Mouse (Mus musculus) B cell, adult 2 months (primary cell): ENCODE results near the gene Itga8.

Source experiments
- DNase-seq, 2 experiments: peaks; one replicate each; pipeline ENCODE4 v3.0.0; 2022

The Itga8 gene

DNA sequence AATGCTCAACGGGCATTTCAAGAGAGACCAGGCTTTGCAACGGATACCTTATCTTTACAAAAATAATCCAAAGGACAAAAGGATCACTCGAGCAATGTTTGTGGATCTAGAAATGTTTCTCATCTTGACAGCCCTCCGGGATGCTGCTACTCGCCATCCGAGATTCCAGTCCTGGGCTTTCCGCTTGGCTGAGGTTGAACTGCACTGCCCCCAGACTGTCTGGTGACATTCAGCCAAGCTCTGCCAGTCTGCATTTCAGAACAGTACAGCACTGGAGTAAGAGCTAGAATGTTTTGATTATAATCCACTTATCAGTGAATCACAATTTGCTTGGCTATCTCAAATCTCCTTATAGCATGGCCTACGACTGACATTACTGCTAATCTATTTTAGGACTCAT, 8.3 kb downstream of the Itga8 start:
- DNase-seq = no peak

DNA sequence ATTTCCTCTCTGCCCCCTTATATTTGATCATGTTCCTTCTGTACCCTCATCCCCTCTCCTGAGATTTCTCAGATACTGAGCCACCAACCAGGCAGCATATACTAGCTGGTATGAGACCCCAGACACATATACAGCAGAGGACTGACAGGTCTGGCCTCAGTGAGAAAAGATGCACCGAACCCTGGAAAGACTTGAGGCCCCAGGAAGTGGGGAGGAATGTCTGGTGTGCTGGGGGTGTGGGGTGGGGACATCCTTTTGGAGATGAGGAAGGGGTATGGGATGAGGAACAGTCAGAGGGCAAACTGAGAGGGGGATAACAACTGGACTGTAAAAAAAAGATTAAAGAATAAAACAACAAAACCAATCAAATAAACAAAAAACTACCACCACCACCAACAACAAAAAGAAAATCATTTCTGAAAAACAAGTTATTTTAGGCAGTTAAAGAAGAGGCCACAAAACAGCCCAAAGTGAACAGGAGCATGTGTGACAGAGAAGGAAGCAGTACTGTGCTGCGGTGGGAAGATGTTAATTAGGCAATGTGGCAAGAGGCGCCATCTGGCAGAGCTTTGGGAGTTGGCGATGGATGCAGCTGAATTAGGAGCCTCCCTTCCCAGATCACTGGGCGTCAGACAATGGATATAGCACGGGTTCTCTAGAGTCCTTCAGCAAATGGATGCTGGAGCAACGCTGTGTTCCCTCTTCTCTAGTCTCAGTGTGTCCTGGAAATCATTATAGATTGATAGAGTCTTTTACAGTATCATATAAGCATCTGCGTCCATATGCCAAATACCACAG, 9.5 kb downstream of the Itga8 start:
- no peak for DNase-seq

DNA sequence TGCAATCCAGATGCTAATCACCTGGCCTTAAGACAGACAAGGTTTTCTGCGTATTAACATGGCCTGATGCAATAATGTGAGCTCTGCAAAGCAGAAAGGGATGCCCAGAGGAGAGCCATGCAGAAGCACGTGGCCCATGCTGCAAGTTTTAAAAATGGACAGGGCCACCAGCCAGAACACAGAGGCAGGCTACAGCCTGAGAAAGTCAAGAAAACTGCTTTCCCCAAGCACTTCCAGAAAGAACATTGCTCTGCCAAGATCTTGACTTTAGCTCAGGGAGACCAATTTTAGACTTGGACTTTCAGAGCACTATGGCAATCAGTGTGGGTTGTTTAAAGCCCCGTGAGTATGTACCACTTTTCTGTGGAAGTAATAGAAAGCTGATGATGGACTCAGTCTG, 11.5 kb downstream of the Itga8 start:
- DNase-seq = no peak

DNA sequence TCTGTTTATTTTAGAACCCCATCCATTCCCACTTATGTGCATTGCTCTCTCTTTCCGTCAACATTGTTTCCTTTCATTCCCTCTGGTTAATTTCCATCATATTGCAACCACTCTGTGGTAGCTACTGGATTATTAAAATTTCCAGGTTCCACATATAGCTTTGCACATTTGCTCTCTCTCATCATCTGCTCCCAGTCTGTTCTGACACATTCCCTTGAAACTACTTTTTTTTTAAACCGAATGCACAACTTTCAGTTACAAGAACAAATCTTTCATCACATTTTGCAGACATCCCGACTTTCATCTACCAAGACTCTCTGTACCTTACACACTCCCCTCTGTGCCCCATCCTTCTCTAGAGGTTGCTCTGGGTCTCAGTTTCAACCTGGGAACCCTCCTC, 13.9 kb downstream of the Itga8 start:
- DNase-seq = no peak

DNA sequence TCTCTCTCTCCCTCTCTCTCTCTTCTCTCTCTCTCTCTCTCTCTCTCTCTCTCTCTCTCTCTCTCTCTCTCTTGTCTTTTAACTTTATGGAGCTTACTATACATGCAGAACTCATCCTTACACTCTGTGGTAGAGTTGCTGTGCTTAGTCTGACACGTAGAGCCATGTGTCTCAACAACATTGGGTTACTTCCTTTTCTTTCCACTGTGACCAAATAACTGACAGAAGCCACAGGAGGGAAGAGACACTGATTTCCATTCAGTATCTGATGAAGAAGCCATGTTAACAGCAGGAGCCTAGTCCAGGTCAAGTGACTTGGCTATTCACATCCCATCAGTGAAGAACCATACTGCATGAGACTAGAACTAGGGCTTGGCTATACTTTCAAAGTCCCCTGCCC, 21.1 kb downstream of the Itga8 start:
- no peak for DNase-seq

DNA sequence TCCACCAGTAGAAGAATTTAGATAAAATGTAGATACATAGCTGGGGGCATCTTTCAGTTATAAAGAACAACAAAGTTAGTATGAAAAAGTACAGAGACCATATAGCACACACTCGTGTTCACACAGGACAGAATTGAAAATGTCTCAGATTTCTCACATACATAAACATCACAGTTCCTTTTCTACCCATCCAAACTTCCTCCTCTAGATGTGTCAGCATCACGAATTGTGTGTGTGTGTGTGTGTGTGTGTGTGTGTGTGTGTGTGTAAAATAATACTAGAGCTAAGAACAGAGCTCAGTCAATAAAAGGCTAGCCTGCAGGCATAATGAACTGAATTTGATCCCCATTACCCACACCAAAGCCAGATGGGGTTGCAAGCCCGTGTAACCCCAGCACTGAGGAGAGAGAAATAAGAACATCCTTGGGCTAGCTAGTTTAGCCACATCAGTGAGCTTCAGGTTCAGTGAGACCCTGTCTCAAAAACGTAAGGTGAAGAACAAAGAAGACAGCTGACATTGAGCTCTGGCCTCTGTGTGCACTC, 22.6 kb downstream of the Itga8 start:
- DNase-seq = no peak

DNA sequence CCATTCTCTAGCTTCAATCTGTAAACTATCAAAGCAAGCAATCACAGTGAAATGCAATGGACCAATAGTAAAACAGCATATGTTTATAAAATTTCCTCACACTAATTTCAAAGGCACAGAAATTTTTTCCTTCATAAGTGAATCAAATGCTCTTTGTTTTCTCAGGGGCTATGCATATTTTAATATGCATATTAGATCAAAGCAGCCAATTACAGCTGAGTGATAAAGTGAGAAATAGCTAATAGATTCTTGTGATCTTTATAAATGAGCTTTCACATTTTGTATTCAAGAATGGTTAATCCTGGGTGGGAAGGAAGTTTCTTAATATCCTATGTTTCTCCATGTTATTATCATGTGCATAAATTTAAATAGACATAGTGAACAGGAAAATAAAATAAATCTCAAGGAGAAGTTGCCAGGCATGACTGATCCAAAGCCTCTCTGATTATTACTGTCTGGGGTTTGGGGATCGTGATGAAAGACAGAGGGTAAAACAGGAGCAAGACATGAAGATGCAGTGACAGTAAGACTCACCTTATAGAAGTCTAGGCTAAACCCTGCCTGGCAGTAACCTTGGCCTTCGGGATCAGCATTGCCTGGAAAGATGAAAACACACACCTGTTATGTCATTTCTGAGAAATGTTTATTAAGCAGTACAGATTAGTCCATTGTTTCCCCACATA, 44.9 kb downstream of the Itga8 start:
- no peak for DNase-seq

DNA sequence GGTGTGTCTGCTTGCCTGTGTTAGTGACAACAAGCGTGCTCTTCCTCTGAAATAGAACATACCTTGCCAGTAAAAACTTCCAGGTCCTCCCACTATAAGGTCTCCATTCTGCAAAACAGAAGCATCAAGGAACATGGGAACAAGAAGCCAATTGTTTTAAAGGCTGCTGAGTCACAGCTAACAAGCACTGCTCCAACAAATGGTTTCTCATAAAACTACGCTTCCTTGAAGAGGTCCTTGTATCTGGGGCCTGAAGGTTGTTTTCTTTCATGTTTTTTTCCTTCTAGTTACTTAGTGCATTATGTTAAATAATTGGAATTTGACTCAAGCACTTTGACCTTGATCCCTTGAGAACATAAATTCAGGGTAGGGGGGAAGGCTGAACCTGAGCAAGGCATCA, 45.8 kb downstream of the Itga8 start:
- DNase-seq = no peak

DNA sequence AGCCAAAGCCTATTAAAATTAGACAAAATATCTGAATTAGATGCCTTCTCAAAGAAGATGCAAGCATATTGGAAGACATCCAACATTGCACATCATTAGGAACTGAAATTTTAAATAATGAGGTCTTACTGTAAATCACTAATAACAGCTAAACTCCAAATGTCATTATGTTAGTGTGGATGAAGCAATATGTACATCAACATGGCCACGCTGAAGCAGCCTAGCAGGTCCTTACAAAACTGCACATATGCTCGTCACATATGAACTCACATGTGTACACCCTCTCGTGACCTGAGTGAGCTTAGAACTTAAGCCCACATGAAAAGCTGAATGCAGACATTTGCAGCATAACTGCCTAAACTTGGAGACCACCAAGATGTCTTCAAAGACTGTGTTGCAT, 66.4 kb downstream of the Itga8 start:
- DNase-seq = no peak

DNA sequence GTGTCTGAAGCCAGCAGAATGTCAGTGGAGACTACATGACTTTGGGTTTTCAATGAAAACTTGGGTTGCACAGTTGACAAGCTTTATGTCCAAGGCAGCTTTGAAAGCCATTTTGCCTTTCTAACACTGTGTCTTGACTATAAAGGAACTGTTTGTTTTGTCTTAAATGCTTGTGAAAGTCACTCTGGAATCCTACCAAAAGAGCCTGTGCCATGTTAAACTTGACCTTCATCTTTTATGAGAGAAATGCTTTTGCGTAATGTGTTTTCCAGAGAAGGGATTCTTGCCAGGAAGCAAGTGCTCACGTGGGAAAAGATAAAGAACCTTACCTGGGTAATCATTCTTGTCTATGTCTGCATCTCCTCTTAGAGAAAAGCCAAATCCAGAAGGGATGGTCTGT, 72.0 kb downstream of the Itga8 start:
- no peak for DNase-seq

DNA sequence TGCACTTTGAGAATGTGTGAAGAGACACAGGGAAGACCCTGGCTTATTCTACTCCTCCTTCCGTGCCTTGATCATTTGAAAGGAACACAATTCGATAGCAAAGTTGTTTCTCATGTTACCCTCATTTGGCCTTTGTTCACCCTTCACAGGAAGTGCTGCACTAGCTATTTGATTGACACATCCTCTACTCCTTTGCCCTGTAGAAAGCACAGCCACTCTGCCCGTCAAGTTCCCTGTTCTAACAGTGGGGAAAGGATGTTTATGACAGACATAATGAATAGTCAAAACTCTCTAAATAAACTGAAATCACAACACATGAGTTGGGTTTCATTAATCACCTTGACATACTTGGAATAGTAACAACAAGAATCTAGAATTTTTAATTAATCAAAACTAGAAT, 73.4 kb downstream of the Itga8 start:
- DNase-seq = no peak

DNA sequence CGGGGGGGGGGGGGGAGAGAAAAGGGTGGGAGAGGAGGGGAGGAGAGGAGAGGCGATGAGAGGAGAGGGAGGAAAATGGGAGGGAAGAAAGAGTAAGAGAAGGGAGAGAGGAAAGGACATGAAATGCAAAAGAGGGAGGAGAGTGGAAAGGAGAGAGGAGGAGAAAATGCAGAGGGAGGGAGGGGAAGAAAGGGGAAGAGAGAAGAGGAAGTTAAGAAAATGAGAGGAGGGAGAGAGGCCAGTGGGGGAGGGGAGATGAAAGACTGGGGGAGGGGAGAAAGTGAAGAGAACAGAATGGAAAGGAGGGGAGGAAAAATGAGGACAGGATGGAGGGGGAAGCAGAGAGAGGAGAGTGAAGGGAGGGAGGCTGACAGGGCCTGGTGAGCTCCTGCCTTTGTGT, 74.5 kb downstream of the Itga8 start:
- DNase-seq = no peak

DNA sequence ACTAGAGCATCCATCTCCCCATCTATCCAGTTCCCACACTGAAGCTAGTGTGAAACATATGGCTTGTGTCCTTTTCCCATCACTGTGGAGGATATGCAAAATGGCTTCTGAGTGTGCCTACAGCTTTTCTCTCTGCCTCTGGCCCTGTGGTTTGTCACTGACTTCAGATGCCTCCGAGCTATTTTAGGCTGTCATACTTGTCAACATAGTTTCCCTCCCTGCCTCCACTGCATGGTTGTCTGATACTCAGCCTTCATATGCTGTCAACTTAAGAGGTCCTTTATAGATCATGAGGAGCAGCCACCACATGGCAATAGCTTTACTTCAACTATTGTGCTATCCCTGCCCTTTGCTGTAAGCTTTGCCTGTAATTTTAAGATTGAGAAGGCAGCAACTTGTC, 75.4 kb downstream of the Itga8 start:
- no peak for DNase-seq

DNA sequence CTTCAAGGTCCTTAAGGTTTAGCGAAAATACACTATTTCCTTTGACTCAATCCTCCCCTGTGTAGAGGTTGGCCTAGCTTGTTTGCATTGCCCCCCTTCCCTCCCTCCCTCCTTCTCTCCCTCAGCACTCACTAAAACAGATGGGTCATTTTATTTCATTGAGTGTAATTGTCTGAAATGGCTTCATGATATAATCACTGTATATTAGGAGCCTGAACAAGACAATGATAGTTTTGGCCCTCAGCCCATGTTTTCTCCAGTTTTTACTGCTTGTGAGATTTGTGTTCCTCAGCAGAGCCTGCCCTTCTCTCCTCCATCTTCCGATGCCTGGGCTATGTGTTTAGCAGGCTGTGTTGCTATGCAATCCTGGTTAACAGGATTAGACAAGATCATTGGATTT, 80.1 kb downstream of the Itga8 start:
- no peak for DNase-seq

DNA sequence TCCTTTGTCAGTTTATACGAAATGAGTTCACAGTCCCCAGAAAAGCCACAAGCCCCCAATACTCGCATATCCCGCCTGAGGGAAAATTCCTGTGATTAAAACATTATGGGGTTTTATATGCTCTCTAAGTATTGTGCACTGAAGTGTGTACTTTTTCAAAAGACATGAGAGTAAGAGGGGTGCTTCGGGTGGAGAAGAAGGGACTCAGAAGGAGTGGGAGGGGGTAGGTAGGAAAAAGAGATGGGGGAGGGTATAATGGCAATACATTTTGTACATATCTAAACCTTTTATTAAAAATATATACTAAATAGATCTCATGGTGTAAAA, 88.3 kb downstream of the Itga8 start:
- no peak for DNase-seq

DNA sequence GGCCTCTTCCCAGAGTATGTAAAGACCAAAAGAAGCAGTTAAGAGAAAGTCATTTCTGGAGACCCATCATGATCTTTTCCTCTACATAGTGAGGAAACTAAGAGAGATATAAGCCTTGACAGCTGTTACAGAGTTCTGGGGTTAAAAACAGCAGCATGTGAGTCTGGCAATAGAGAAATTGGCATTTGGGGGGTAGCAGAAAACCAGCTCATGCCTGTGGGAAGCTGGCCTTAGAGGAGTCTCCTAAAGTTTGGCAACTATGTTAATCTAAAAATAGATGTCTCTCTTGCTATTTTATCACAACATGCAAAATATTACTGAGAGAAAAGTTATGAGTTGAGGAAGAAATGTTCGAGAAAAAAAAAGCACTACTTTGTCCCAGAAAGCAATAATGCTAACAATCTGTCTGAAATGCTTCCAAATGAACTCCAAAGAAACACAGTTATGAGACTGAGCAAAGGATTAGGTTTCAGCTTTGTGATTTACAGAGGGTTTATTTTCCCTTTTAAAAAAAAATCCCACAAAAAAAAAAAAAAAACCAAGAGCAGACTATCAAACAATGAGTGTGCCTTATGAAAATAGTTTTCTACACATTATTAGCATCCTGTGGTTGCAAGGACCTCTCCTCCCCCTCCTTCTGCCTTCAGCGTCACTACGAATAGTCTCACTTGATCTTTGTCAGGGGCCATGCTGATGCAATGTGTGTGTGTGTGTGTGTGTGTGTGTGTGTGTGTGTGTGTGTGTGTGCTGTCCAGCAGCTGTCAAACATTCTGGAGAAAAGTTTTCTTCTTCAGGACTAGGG, 88.9 kb downstream of the Itga8 start:
- no peak for DNase-seq

DNA sequence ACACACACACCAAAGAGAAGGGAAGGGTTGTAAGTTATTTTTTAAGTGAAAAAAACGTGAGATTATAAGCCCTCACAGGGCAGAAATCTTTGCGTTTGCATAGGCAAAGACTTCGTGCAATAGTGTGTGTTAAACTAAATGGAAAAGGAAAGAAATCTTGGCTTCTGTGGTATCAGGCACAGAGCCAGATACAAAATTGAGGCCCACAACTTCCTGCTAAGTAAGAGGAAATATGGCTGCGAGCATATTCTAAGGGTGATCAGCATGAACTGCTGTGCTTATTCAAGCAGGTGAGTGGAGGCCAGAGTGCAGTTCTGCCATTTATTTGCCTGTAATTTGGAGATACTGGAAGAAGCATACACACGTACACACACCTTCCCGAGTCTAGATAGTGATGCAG, 93.6 kb downstream of the Itga8 start:
- DNase-seq = no peak

DNA sequence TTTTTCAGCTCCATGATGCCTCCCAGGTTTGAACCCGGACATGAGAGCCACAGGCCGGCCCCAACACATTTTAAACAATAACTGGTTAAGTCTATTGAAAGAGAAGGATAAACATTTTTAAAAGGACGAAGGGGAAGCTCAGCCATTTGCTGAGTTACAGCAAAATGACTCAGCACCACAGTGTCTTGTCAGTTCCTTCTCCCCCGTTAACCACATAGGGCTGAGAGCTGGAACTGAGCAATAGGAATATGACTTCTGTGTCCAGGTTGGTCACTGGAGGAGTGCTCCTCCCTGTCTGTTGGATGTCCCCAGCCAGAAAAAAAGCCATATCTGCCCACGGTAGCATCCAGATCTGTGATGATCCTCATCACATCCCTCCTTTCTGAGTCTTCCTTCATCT, 95.4 kb downstream of the Itga8 start:
- DNase-seq = no peak

DNA sequence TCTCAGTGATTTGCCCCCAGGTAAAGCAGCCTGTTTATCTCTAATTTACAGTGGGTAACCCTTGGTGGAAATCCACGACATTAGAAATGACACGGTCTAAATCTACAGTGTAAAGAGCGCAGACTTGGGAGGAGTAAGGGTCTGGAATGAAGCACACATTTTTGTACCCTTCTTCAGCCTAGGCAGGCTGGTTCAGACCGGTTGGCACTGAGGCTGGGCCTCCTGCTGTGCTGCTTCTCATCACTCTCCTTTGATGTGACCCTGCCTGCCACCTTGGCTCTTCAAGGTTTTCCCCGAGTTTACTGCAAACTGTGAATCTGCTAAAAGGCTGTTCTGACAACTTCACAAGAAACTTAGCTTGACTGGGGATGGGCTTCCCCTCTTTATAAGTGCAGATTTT, 95.8 kb downstream of the Itga8 start:
- no peak for DNase-seq

DNA sequence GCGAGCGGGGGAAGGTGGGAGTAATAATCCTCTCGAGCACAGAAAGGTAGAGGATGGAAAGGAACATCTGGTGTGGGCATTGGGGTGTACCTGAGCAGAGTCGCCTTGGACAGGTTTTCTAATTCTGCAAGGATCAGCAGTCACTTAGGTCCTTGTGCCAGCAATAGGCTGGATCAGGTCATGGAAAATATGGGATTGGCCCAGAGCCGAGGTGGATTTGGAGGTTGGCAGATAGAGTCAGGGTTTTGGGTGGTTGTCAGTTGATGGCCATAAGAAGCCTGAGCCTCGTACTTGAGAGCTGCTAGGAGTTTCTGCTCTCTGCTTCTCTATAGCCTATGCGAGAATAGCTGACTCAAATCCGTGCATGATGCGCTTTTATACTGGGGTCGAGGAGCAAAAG, 98.5 kb downstream of the Itga8 start:
- DNase-seq = no peak

DNA sequence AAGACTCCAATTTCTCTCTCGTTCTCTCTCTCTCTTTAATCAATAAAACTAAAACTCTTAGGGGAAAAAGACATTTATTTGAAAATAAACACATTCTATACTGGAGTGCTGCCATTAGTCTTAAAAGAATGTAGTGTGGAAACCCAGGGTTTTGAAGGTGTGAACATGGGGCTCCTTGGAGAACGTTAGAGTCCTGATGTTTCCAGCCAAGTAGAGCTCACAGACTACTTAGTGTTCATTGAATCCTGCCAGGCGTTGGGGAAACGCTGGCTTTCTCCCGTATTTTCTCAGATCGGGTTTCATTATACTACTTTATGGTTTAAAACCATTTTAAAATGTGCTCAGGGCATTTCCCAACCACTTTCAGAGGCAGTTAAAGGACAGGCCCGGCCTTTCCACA, 103.0 kb downstream of the Itga8 start:
- DNase-seq = no peak

DNA sequence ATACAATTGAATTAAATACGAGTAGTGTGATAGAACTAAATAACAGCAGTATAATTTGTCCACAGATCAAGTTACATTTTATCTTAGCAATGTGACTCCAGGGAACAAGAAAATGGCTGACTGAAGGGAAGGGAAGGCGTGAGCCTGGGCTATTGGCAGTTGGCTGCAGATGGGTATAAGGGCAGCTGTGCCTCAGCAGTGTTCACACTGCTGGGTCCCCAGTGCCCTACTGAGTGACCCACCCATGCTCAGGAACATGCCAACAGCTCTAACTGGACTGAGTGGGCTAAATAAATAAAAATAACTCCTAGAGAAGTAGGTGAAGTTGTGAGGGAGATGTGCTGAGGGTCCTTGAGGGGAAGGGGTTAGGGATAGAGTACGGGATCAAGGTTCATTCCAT, 103.5 kb downstream of the Itga8 start:
- DNase-seq = no peak

DNA sequence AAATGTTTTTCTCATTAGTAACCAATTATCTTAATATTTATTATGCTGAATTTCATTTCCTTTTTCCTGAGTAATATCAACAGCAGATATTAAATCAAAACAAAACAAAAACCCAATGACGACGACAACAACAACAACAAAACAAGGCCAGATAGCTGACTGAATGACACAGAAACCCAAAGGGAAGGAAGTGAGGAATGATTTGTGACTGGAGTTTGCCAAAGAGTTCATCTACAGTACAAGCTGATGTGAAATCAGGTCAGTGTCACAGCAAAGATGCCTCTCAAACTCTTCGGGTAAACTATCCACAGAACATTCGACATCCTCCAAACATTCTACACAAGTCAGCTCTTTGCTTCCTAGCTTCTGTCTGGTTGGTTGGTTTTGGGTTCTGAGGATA, 104.0 kb downstream of the Itga8 start:
- no peak for DNase-seq

DNA sequence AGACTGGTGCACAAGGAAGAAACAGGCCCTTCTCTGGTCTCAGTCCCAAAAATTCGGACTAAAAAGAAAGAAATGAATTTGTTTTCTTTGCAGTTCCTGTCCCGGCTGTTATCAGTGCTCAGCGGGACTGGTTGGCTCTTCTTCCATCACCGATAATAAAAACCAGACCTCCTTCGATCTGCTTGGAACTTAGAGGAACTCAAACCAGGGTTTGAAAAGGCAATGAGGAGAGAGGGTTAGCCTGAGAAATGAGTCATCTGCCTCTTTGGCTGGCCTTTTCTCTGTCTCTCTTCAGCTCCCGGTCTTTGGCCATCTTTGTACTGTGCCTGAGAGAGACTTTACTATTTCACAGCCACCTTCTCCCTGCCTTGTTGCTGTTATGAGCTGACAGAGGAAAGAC, 112.7 kb downstream of the Itga8 start:
- no peak for DNase-seq
